Mouse (Mus musculus): ENCODE data around the gene Ncam1. TPM values are rescaled to one million over a fixed set of nuclear protein-coding genes. Genes with fewer than 3 reads are reported as not detected.

Gene Ncam1
- total and polyA plus RNA-seq, 3 experiments, result 0.08 TPM; not detected in 2

DNA sequence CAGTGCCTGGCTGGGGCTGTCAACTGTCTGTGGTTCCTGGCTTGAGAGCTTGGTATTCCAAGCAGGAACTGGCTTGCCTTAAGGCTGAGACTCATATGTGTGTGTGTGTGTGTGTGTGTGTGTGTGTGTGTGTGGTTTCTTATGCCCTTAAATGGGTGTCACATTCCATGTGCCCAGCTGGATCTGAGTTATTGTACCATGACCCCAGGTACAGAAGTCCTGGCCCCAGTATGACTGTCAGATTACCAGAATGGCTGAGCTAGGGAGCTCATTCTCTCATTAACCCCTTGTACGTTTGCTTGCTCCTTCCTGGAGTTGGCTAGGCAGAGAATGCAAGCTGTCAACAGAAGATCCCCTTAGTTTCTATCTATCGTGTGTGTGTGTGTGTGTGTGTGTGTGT lies 284.4 kb downstream of the Ncam1 start:
- no peak overlapping the region for H3K9ac ChIP-seq (ENCODE audit: insufficient read depth, low read depth)
- no peaks in the 10 kb centered on the region for H3K36me3 ChIP-seq (replicated peaks in 1 of 2; ENCODE audit: control insufficient read depth in 1 of 2, insufficient read depth in 1 of 2, low read length in 1 of 2)
- no peak for DNase-seq (ENCODE audit: extremely low read depth)
- peaks cover 4 to 27% of the 10 kb centered on the region in 2 experiments for H3K4me1 ChIP-seq (ENCODE audit: control insufficient read depth in 1 of 2, insufficient read depth in 2 of 2)
- H3K79me2 ChIP-seq (replicated peaks; ENCODE audit: control insufficient read depth, extremely low read depth, insufficient read depth, poor library complexity, severe bottlenecking), result no peaks in the 10 kb centered on the region
- TF ChIP-seq NELFE (IDR thresholded peaks at IDR 0.05; ENCODE audit: low read depth, low read length) (no peak), IRF4 (IDR thresholded peaks at IDR 0.05; ENCODE audit: low read depth, low read length) (no peak), CTCF (conservative IDR thresholded peaks at IDR 0.05 in 1 of 2, IDR thresholded peaks at IDR 0.05 in 1 of 2; ENCODE audit: low read depth in 2 of 2, low read length in 2 of 2) (no peak), CHD1 (IDR thresholded peaks at IDR 0.05; ENCODE audit: low read depth, low read length) (no peak), CHD2 (IDR thresholded peaks at IDR 0.05; ENCODE audit: low read length) (no peak), SMC3 (IDR thresholded peaks at IDR 0.05; ENCODE audit: low read depth, low read length) (no peak), MYC (IDR thresholded peaks at IDR 0.05; ENCODE audit: low read depth, low read length) (no peak), POLR2A (IDR thresholded peaks at IDR 0.05; ENCODE audit: low read depth, low read length) (no peak), HCFC1 (IDR thresholded peaks at IDR 0.05; ENCODE audit: low read depth, low read length) (no peak), TBP (conservative IDR thresholded peaks at IDR 0.05; ENCODE audit: low read depth, low read length) (no peak), GABPA (IDR thresholded peaks at IDR 0.05; ENCODE audit: insufficient replicate concordance, low read depth, low read length) (no peak), ZNF384 (IDR thresholded peaks at IDR 0.05; ENCODE audit: low read depth, low read length) (no peak), RAD21 (IDR thresholded peaks at IDR 0.05; ENCODE audit: low read depth, low read length) (no peak)
- no peaks in the 10 kb centered on the region for H3K27me3 ChIP-seq (replicated peaks)
- in situ Hi-C loops (cut with MboI; ENCODE audit: low pct_ligation_motif_present, low pct_unique_long_range_greater_than_20kb, low sequenced_read_pairs), result no loop called here
- no peak overlapping the region for H3K4me2 ChIP-seq (ENCODE audit: insufficient read depth, low read depth, poor library complexity, severe bottlenecking)
- H3K9me3 ChIP-seq (replicated peaks; ENCODE audit: low read length), result no peaks in the 10 kb centered on the region
- dilution Hi-C loops (cut with MboI; ENCODE audit: extremely low pct_ligation_motif_present, extremely low pct_unique_long_range_greater_than_20kb, low sequenced_read_pairs), result no loop called here
- no peak overlapping the region for H3K27ac ChIP-seq (ENCODE audit: insufficient read depth, low read depth)
- no peak overlapping the region for H3K4me3 ChIP-seq (replicated peaks in 1 of 3; ENCODE audit: low read depth in 2 of 3, low read length in 2 of 3, poor library complexity in 1 of 3)

DNA sequence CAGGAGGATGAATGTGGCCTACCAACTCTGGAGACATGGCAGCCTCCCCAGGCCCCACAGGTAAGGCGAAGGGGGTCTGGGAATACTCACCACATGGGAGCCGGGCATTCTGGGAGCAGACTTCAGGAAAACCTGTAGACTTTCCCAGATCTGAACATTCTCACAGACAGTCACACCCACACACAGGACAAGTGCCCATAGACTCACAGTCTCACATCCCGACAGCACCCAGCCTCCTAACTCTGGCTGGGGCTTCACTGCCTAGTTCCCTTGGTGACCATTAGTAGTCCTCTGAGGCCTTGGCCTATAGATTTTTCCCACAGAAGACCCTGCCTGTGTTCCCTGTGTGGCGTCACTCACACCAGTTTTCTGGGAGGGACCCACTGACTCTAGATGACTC lies 288.1 kb downstream of the Ncam1 start:
- Histone ChIP-seq H3K36me3 (replicated peaks in 1 of 2; ENCODE audit: control insufficient read depth in 1 of 2, insufficient read depth in 1 of 2, low read length in 1 of 2) (no peaks in the 10 kb centered on the region), H3K27ac (ENCODE audit: insufficient read depth, low read depth) (no peak overlapping the region), H3K4me2 (ENCODE audit: insufficient read depth, low read depth, poor library complexity, severe bottlenecking) (no peak overlapping the region), H3K4me1 (ENCODE audit: control insufficient read depth in 1 of 2, insufficient read depth in 2 of 2) (peaks cover 0 to 5% of the 10 kb centered on the region in 2 experiments; a peak in 2 of 4 replicates), H3K9ac (ENCODE audit: insufficient read depth, low read depth) (no peak overlapping the region), H3K79me2 (replicated peaks; ENCODE audit: control insufficient read depth, extremely low read depth, insufficient read depth, poor library complexity, severe bottlenecking) (no peaks in the 10 kb centered on the region), H3K9me3 (replicated peaks; ENCODE audit: low read length) (no peaks in the 10 kb centered on the region), H3K4me3 (replicated peaks in 1 of 3; ENCODE audit: low read depth in 2 of 3, low read length in 2 of 3, poor library complexity in 1 of 3) (no peak overlapping the region), H3K27me3 (replicated peaks) (no peaks in the 10 kb centered on the region)
- in situ Hi-C loops (cut with MboI; ENCODE audit: low pct_ligation_motif_present, low pct_unique_long_range_greater_than_20kb, low sequenced_read_pairs), result no loop called here
- DNase-seq (ENCODE audit: extremely low read depth), result no peak
- dilution Hi-C loops (cut with MboI; ENCODE audit: extremely low pct_ligation_motif_present, extremely low pct_unique_long_range_greater_than_20kb, low sequenced_read_pairs), result no loop called here
- TF ChIP-seq ELF1 (IDR thresholded peaks at IDR 0.05; ENCODE audit: low read depth, low read length) (no peak), RCOR1 (conservative IDR thresholded peaks at IDR 0.05; ENCODE audit: low read depth, low read length) (no peak), KAT2A (IDR thresholded peaks at IDR 0.05; ENCODE audit: insufficient replicate concordance, low read length) (no peak), BHLHE40 (IDR thresholded peaks at IDR 0.05; ENCODE audit: low read depth, low read length) (no peak), ZKSCAN1 (IDR thresholded peaks at IDR 0.05; ENCODE audit: borderline replicate concordance, low read depth, low read length) (no peak), USF1 (IDR thresholded peaks at IDR 0.05; ENCODE audit: low read depth, low read length) (no peak), CHD2 (IDR thresholded peaks at IDR 0.05; ENCODE audit: low read length) (no peak), EP300 (IDR thresholded peaks at IDR 0.05; ENCODE audit: low read length) (no peak), POLR2AphosphoS2 (IDR thresholded peaks at IDR 0.05; ENCODE audit: low read depth, low read length) (no peak), ETS1 (conservative IDR thresholded peaks at IDR 0.05; ENCODE audit: low read depth, low read length) (no peak), E2F4 (IDR thresholded peaks at IDR 0.05; ENCODE audit: insufficient replicate concordance, low read depth, low read length) (no peak)
